Mouse (Mus musculus): ENCODE measurements at regions not wholly inside any gene's neighbourhood (a gene's known extent, or its start where the extent isn't known, plus 50 kb on each side); places are given as distances from the start of the nearest gene placed in this dataset.

DNA sequence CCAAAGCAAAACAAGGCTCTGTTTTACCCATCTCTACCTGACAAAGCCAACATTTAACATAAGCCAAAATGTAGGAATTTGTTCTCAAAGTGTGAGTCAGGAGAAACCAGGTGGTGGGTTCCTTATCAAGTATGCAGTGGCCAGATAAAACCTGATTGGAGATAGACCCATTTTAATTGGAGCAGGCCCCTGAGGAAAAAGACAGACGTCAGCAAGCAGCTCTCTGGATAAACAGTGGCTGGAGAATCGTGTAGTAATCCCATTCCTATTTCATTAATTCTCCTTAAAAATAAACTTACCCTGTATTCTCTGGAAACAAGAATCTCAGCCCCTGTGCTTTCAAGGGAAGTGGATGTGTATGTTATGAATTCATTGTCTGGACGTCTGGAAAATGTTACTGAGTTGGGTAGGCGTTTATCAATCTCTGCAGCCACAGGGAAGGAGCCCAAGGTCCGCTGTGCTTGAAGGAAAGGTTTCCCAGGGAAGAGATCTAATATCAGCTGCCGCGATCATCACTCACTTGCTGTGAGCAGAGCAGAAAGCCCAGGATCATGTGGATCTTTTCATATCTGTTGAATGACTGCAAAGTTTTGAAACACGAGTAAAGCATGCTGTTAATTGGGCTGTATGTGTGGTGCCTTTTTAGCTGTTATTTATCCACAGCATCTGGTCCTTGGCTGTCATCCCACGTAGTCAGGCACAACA, 157.8 kb upstream of the Pde3a start:
- TF ChIP-seq POLR2A (IDR thresholded peaks at IDR 0.05; ENCODE audit: borderline replicate concordance, extremely low read depth, low read depth, low read length) (no peak), CTCF (IDR thresholded peaks at IDR 0.05; ENCODE audit: insufficient read depth, low read length) (no peak)
- no peak for DNase-seq
- Histone ChIP-seq H3K4me3 (replicated peaks; ENCODE audit: extremely low read depth, low read depth, low read length) (no peak overlapping the region), H3K4me1 (ENCODE audit: control insufficient read depth, insufficient read depth, low read length) (peaks cover 4% of the 10 kb centered on the region; the same call in 1 of the 2 replicates)
- WGBS: 34% methylated on average over 9 of the region's 9 CpGs

- TF ChIP-seq POLR2A (IDR thresholded peaks at IDR 0.05; ENCODE audit: borderline replicate concordance, extremely low read depth, low read depth, low read length): no peak
- no peak for TF ChIP-seq CTCF (IDR thresholded peaks at IDR 0.05; ENCODE audit: insufficient read depth, low read length)
- 45% methylated on average over 6 of the region's 6 CpGs for WGBS
- no peak for DNase-seq
- H3K4me1 ChIP-seq (ENCODE audit: control insufficient read depth, insufficient read depth, low read length): peaks cover 4% of the 10 kb centered on the region; the same call in 1 of the 2 replicates
- no peak overlapping the region for H3K4me3 ChIP-seq (replicated peaks; ENCODE audit: extremely low read depth, low read depth, low read length)
Measured at GRCm38 (mm10) chr6:141091781-141092140, 157.3 kb upstream of the Pde3a start.

GRCm38 (mm10) chr6:141097338-141098122, 151.5 kb upstream of the Pde3a start:
- WGBS: 30% methylated on average over 13 of the region's 13 CpGs
- H3K4me3 ChIP-seq (replicated peaks; ENCODE audit: extremely low read depth, low read depth, low read length): no peak overlapping the region
- TF ChIP-seq CTCF (IDR thresholded peaks at IDR 0.05; ENCODE audit: insufficient read depth, low read length) (no peak), POLR2A (IDR thresholded peaks at IDR 0.05; ENCODE audit: borderline replicate concordance, extremely low read depth, low read depth, low read length) (no peak)
- no peak for DNase-seq
- H3K4me1 ChIP-seq (ENCODE audit: control insufficient read depth, insufficient read depth, low read length): peaks cover 5% of the 10 kb centered on the region; the same call in 1 of the 2 replicates

- H3K4me1 ChIP-seq (ENCODE audit: control insufficient read depth, insufficient read depth, low read length): no peaks in the 10 kb centered on the region
- no peak overlapping the region for H3K4me3 ChIP-seq (replicated peaks; ENCODE audit: extremely low read depth, low read depth, low read length)
- TF ChIP-seq POLR2A (IDR thresholded peaks at IDR 0.05; ENCODE audit: borderline replicate concordance, extremely low read depth, low read depth, low read length): no peak
- no peak for TF ChIP-seq CTCF (IDR thresholded peaks at IDR 0.05; ENCODE audit: insufficient read depth, low read length)
- WGBS: 26% methylated on average over 5 of the region's 5 CpGs
- DNase-seq: no peak
Measured at GRCm38 (mm10) chr6:141118287-141118686, 130.8 kb upstream of the Pde3a start.

GRCm38 (mm10) chr6:141126614-141127396, 122.3 kb upstream of the Pde3a start:
- 49% methylated on average over 10 of the region's 10 CpGs for WGBS
- DNase-seq: no peak

DNA sequence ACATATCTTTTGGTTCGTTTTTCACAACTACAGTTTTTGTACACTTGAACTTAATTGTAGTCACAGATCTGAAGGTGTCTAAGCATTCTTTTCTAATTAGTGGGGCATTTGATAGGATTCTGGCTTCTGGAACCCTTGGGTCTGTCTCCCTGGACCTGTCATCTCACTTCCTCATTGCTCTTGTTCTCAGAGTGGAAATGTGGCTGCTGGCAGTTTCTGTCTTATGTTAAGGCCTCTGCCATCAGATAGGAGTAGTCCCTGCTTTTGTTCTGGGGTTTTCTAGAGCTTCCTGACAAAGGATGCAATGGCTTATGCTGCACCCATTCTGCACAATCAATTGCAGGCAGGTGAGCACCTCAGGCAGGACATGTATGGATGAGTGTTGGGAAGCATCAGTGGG, 119.5 kb upstream of the Pde3a start:
- H3K4me3 ChIP-seq (replicated peaks; ENCODE audit: extremely low read depth, low read depth, low read length): no peak overlapping the region
- no peak for DNase-seq
- H3K4me1 ChIP-seq (ENCODE audit: control insufficient read depth, insufficient read depth, low read length): no peaks in the 10 kb centered on the region
- TF ChIP-seq CTCF (IDR thresholded peaks at IDR 0.05; ENCODE audit: insufficient read depth, low read length) (no peak), POLR2A (IDR thresholded peaks at IDR 0.05; ENCODE audit: borderline replicate concordance, extremely low read depth, low read depth, low read length) (no peak)
- WGBS: 79% methylated on average over 1 of the region's 1 CpGs

More at GRCm38 (mm10) chr6:141126614-141127396, 122.3 kb upstream of the Pde3a start:
- TF ChIP-seq CTCF (IDR thresholded peaks at IDR 0.05; ENCODE audit: insufficient read depth, low read length) (no peak), POLR2A (IDR thresholded peaks at IDR 0.05; ENCODE audit: borderline replicate concordance, extremely low read depth, low read depth, low read length) (no peak)
- no peak overlapping the region for H3K4me3 ChIP-seq (replicated peaks; ENCODE audit: extremely low read depth, low read depth, low read length)
- no peaks in the 10 kb centered on the region for H3K4me1 ChIP-seq (ENCODE audit: control insufficient read depth, insufficient read depth, low read length)

GRCm38 (mm10) chr6:141134176-141134575, 114.9 kb upstream of the Pde3a start:
- DNase-seq: no peak
- TF ChIP-seq CTCF (IDR thresholded peaks at IDR 0.05; ENCODE audit: insufficient read depth, low read length) (no peak), POLR2A (IDR thresholded peaks at IDR 0.05; ENCODE audit: borderline replicate concordance, extremely low read depth, low read depth, low read length) (no peak)
- Histone ChIP-seq H3K4me3 (replicated peaks; ENCODE audit: extremely low read depth, low read depth, low read length) (no peak overlapping the region), H3K4me1 (ENCODE audit: control insufficient read depth, insufficient read depth, low read length) (no peaks in the 10 kb centered on the region)
- WGBS: 46% methylated on average over 6 of the region's 6 CpGs

DNA sequence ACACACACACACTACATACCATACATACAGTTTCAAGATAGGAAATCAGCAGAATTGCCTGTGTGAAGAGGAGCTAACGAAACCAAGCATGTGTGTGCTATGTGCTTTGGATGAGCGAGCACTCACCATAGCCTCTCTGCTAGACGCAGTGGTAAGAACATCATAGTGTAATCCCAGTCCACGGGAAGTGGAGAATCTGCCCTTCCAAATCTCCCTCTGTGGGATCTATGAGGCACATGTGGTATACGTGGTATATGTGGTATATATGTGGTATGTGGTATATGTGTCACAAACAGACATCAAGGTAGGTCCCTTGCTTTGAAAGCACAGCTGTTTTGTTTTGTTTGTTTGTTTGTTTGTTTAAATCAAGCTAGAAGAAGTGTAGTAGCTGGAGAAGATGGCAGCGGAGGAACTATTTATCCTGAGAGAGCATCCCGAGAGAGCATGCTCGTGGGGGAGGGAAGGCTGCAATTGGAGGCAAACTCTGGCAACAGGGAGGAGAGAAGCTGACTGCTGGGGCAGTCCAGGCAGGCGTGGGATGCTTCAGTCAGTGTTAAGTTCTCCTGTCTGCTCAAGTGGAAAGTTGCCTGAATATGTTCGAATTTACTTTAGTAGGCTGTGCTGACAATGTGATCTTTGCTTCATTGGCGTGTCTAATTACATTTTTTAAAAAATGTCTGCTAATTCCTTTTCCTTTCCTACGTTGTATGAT, 112.2 kb upstream of the Pde3a start:
- TF ChIP-seq CTCF (IDR thresholded peaks at IDR 0.05; ENCODE audit: insufficient read depth, low read length) (no peak), POLR2A (IDR thresholded peaks at IDR 0.05; ENCODE audit: borderline replicate concordance, extremely low read depth, low read depth, low read length) (no peak)
- H3K4me1 ChIP-seq (ENCODE audit: control insufficient read depth, insufficient read depth, low read length): no peaks in the 10 kb centered on the region
- WGBS: 82% methylated on average over 12 of the region's 12 CpGs
- no peak for DNase-seq
- no peak overlapping the region for H3K4me3 ChIP-seq (replicated peaks; ENCODE audit: extremely low read depth, low read depth, low read length)

DNA sequence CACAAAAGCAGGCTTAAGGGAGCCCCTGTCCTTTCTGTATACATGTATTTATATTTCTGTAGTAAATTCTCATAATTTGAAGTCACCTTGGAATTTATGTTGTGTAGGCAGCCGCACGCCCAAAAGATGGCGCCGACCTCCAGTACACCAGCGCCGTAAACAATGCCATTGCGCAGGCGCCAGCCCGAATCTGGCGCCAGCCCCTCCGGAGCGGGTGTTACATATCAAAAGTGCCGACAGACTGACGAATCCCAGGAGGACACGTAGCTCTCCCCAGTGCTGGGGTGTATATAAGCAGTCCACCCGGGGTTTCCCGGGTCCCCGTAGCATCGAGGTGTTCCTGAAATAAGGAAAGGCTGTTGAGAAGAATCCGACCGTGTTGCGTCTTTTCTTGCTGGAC, 108.1 kb upstream of the Pde3a start:
- no peak for TF ChIP-seq CTCF (IDR thresholded peaks at IDR 0.05; ENCODE audit: insufficient read depth, low read length)
- TF ChIP-seq POLR2A (IDR thresholded peaks at IDR 0.05; ENCODE audit: borderline replicate concordance, extremely low read depth, low read depth, low read length): no peak
- DNase-seq: no peak
- 90% methylated on average over 22 of the region's 22 CpGs for WGBS
- Histone ChIP-seq H3K4me3 (replicated peaks; ENCODE audit: extremely low read depth, low read depth, low read length) (no peak overlapping the region), H3K4me1 (ENCODE audit: control insufficient read depth, insufficient read depth, low read length) (no peaks in the 10 kb centered on the region)

Data from lung, adult 2 months (tissue).